Mouse (Mus musculus) lung, embryonic 14.5 days (tissue): ENCODE measurements around the gene Grb10. TPM values are rescaled to one million over a fixed set of nuclear protein-coding genes. Genes with fewer than 3 reads are reported as not detected.
A peak's percentile ranks its signal among the peaks of the same experiment; 100 is the strongest.

Experiments
- ATAC-seq: fragments of 200-750 bp; cut with Nextera tagmentation; 2 replicates; pipeline ENCODE4 v1.8.0; 2017; ENCODE audit warnings: mild to moderate bottlenecking, moderate TSS enrichment, moderate library complexity; ENCODE audit not compliant: insufficient read depth
- DNase-seq: peaks from one replicate; pipeline ENCODE4 v3.0.0-alpha.2; 2015
- H3K27ac ChIP-seq: fragments of 300-500 bp; sonication (generic); 2 replicates; pipeline ENCODE4 v1.5.1; 2014; ENCODE audit warnings: low read depth, mild to moderate bottlenecking, moderate library complexity
- H3K27me3 ChIP-seq: fragments of 300-500 bp; sonication (generic); 2 replicates; pipeline ENCODE4 v1.6.1; 2014; ENCODE audit warnings: low read length, control low read depth; ENCODE audit not compliant: insufficient read depth
- H3K36me3 ChIP-seq: fragments of 300-500 bp; sonication (generic); 2 replicates; pipeline ENCODE4 v1.6.1; 2014; ENCODE audit warnings: control low read depth; ENCODE audit not compliant: insufficient read depth
- H3K4me1 ChIP-seq: fragments of 300-500 bp; sonication (generic); 2 replicates; pipeline ENCODE4 v1.6.1; 2014; ENCODE audit warnings: antibody characterized with exemption, control low read depth; ENCODE audit not compliant: insufficient read depth
- H3K4me2 ChIP-seq: fragments of 300-500 bp; sonication (generic); 2 replicates; pipeline ENCODE4 v1.6.1; 2014; ENCODE audit warnings: mild to moderate bottlenecking
- H3K4me3 ChIP-seq: fragments of 300-500 bp; sonication (generic); 2 replicates; pipeline ENCODE4 v1.5.1; 2014; ENCODE audit warnings: low read depth, low read length
- H3K9ac ChIP-seq: fragments of 300-500 bp; sonication (generic); 2 replicates; pipeline ENCODE4 v1.6.1; 2014
- H3K9me3 ChIP-seq: fragments of 300-500 bp; sonication (generic); 2 replicates; pipeline ENCODE4 v1.6.1; 2016; ENCODE audit warnings: low read depth, low read length, control low read depth
- CTCF ChIP-seq: IDR thresholded peaks from 2 replicates; pipeline ENCODE4 v1.5.1; 2016; ENCODE audit warnings: antibody characterized with exemption, low read depth
- WGBS: fragments of 180-500 bp; shearing (Covaris S2); extraction: QIAGEN DNeasy Blood & Tissue Kit; methylation state at CpG from one replicate; pipeline ENCODE4 v1.1.7; 2014; 5-methylcytosine and 5-hydroxymethylcytosine counted together
- polyA plus RNA-seq: library from polyadenylated mRNA; unstranded; fragments of >200 nt; fragmentation: Nextera tagmentation; extraction: Ambion mirVana; gene quantifications from 2 replicates; pipeline ENCODE4 v1.2.1, GENCODE M21; 2014

Gene Grb10
- 299 and 313 TPM in 2 replicates for polyA plus RNA-seq

DNA sequence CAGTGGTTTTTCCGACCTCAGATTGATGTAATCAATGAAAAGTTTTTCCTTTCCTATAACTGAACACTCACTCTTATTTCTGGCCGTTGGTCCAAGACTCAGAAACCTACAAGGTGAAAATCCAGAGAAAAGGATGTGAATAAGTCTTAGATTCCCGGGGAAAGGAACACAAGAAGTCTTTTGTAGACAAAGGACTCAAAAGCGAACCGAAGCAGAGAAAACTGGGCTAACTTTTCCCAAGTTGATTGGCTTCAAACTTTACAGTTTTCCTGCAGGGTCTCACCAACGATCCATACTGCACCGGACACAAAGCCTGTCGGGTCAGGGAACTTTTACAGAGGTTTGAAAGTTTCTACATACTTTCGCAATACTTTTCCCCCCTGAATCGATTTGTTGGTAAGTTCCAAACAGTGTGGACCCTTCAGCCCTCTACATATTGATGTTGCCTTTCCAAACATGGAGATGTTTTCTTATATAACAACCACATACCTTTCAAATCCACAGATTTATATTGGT lies at the start of gene Grb10:
TSS of gene Grb10 (minus strand) at position 214 of the 516 bp plus-strand sequence.
- 0 out of 2 replicates have a peak, but pooled peaks cover 1% of the 10 kb centered on the region for H3K4me1 ChIP-seq
- ATAC-seq, result no peak
- H3K9me3 ChIP-seq, result no peaks in the 10 kb centered on the region
- peak; percentile 51 for DNase-seq
- H3K36me3 ChIP-seq, result peaks cover 7% of the 10 kb centered on the region; the same call in 1 of the 2 replicates
- H3K27me3 ChIP-seq, result peaks cover 57% of the 10 kb centered on the region
- H3K4me2 ChIP-seq, result peak within 1 kb of the TSS; percentile 61
- H3K9ac ChIP-seq, result peak within 1 kb of the TSS; percentile 82
- TF ChIP-seq CTCF, result no peak
- 20% methylated on average over 10 of the region's 10 CpGs for WGBS
- H3K4me3 ChIP-seq, result peak within 1 kb of the TSS; percentile 66
- H3K27ac ChIP-seq, result peak within 1 kb of the TSS; percentile 90

DNA sequence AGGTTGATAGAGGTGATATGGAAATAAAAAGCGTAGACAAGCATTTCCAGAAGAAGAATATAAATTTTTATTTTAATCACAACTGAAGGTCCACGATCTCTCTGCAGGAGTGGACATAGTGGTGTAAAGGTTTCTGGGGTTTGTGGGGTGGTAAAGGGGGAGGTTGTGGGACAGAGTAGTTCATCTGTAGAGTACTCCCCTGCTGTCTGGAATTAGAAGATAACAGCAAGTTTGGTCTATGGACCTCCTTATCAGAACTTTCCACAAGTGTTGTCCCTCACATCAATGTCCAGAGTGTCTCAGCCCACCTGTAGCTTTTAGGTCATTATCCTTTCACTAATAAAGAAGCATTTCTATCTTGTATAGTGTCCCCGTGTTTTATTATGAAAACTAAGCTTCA lies 43.2 kb upstream of the Grb10 start:
- Histone ChIP-seq H3K27ac (no peak overlapping the region), H3K4me2 (no peak overlapping the region), H3K4me1 (no peaks in the 10 kb centered on the region), H3K9ac (no peak overlapping the region), H3K27me3 (no peaks in the 10 kb centered on the region), H3K36me3 (no peaks in the 10 kb centered on the region), H3K4me3 (no peak overlapping the region), H3K9me3 (peaks cover 3% of the 10 kb centered on the region; the same call in 1 of the 2 replicates)
- ATAC-seq, result no peak
- 81% methylated on average over 3 of the region's 3 CpGs for WGBS
- no peak for TF ChIP-seq CTCF
- no peak for DNase-seq

DNA sequence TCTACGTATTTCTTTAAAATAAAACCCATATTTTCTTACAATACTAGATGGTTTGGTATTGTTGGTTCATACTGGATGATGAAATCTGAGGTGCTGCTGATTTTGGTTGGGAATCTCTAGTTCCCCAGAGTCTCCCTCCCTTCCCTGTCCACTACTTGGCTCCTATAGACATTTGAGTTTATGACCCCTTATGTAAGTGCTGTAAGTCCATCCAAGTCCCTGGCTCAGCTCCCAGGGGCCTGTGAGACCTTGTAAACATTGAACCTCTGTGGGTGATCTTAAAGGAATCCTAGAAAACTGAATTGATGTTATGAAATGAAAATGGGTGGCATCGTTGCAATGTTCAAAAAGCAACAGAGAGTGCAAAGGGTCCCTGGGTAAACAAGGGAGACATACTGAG lies 40.7 kb upstream of the Grb10 start:
- H3K4me1 ChIP-seq, result no peaks in the 10 kb centered on the region
- WGBS, result 66% methylated on average over 2 of the region's 2 CpGs
- TF ChIP-seq CTCF, result no peak
- H3K9me3 ChIP-seq, result peaks cover 3% of the 10 kb centered on the region; the same call in 1 of the 2 replicates
- H3K27ac ChIP-seq, result no peak overlapping the region
- DNase-seq (peak; percentile 60), ATAC-seq (no peak)
- no peaks in the 10 kb centered on the region for H3K36me3 ChIP-seq
- H3K4me3 ChIP-seq, result no peak overlapping the region
- no peak overlapping the region for H3K9ac ChIP-seq
- no peaks in the 10 kb centered on the region for H3K27me3 ChIP-seq
- no peak overlapping the region for H3K4me2 ChIP-seq

DNA sequence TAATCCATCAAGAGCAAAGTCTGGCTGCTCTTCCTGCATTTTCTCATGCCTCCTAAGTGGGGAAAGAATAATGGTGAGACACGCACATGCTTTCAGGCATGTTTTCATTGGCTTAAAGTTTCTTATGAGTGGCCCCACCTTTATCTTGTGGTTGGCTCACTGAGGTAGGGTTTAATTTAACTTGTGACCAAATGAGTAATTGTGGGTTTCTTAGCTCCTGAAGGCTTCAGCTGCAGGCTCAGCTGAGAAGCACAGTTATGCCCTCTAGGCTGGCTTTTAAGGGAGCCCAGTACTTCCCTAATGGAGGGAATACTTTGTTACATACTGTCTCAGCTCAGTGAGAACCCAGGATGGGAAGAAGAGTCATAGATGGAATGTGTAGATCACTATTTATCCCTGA lies 37.0 kb upstream of the Grb10 start:
- ATAC-seq (no peak), DNase-seq (no peak)
- Histone ChIP-seq H3K4me2 (no peak overlapping the region), H3K9me3 (no peaks in the 10 kb centered on the region), H3K27me3 (no peaks in the 10 kb centered on the region), H3K27ac (no peak overlapping the region), H3K4me3 (no peak overlapping the region), H3K4me1 (no peaks in the 10 kb centered on the region), H3K36me3 (no peaks in the 10 kb centered on the region), H3K9ac (no peak overlapping the region)
- TF ChIP-seq CTCF, result no peak
- 85% methylated on average over 1 of the region's 1 CpGs for WGBS

DNA sequence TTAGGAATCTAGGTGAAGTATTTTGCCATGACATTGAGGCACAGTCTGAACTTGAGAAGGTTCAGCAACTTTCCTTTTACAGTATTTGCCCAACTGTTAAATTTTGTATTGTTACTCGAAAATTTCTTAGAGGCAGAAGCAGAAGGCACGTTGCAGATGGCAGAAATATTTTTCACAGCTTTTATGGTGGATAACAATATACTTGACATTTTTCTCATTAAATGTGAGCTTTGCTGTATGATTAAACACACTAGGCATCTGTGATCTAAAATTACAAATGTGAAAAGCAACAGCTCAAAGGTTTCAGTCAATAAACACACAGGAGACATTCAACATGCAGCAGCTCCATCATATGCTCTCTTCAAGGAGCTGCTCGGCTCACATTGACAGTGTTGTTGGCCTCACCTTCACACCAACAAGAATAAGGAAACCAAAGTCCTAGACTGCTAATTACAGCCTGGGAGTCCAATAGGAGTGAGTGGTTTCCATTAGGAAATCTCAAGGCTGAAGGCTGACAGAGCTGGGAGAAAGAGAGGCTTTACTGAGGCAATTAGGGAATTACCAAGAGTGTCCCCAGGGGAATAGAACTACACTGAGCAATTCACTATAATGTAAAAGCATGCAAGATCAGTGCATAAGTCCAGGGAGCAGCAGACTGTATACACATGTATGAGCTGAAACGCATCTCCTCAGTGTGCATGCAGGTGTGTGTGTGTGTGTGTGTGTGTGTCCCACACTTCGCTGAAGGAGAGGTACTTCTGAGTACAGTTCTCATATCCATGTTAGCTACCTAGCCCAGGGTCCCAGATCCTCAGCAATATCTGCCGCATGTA lies 35.1 kb upstream of the Grb10 start:
- TF ChIP-seq CTCF, result no peak
- Histone ChIP-seq H3K9ac (no peak overlapping the region), H3K4me2 (no peak overlapping the region), H3K27ac (no peak overlapping the region), H3K27me3 (no peaks in the 10 kb centered on the region), H3K9me3 (no peaks in the 10 kb centered on the region), H3K4me3 (no peak overlapping the region), H3K36me3 (no peaks in the 10 kb centered on the region), H3K4me1 (no peaks in the 10 kb centered on the region)
- WGBS, result 76% methylated on average over 6 of the region's 6 CpGs
- DNase-seq (no peak), ATAC-seq (no peak)

DNA sequence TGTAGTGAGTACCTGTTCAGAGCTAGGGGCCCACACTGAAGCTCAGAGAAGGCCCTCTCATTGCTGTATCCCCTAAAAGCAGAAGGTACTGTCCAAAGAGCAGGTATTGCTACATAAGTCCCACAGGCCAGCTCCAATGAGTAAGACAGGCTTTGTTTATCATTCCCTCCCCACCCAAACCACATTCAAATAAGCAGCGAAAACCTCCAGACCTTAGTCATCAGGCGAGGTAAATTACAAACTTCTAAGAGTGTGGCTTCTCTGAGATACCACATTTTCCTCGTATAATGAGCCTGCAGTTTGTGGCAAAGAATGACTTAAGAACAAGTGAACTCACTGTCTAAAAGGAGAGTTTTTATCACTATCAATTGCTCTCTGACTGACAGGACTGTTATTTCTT lies 33.8 kb upstream of the Grb10 start:
- Histone ChIP-seq H3K4me2 (no peak overlapping the region), H3K9me3 (no peaks in the 10 kb centered on the region), H3K27ac (no peak overlapping the region), H3K36me3 (no peaks in the 10 kb centered on the region), H3K9ac (no peak overlapping the region), H3K27me3 (no peaks in the 10 kb centered on the region), H3K4me3 (no peak overlapping the region), H3K4me1 (no peaks in the 10 kb centered on the region)
- ATAC-seq (no peak), DNase-seq (no peak)
- no peak for TF ChIP-seq CTCF
- 78% methylated on average over 3 of the region's 3 CpGs for WGBS

DNA sequence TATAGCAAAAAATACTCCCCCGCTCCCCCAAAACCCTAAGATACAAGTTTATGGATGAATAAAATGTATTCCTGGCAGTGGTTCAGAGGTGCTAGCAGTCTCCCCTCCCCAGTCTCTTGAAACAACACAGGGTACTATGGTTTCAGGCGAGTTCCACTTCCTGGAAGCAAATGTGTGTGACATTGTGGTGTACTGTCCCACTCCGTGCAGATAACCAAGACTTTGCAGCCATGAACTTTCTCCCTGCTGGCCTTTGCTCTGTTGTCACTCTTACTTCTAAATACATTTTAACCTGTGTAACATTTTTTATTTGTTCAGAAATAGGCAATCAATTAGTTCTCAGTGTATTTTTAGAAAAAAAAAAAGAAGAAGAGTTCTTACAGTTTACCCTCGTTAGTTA lies 20.5 kb upstream of the Grb10 start:
- H3K9ac ChIP-seq, result no peak overlapping the region
- no peak overlapping the region for H3K4me2 ChIP-seq
- H3K9me3 ChIP-seq, result no peaks in the 10 kb centered on the region
- H3K27me3 ChIP-seq, result no peaks in the 10 kb centered on the region
- H3K27ac ChIP-seq, result no peak overlapping the region
- no peak for DNase-seq
- peaks cover 3% of the 10 kb centered on the region; the same call in 1 of the 2 replicates for H3K36me3 ChIP-seq
- WGBS, result 67% methylated on average over 4 of the region's 4 CpGs
- H3K4me3 ChIP-seq, result no peak overlapping the region
- ATAC-seq, result no peak
- no peaks in the 10 kb centered on the region for H3K4me1 ChIP-seq
- TF ChIP-seq CTCF, result no peak
